Mouse (Mus musculus) G1E (cell line): ENCODE results near the gene Golt1a.

ENCODE experiments used
- CTCF ChIP-seq: IDR thresholded peaks from 2 replicates; pipeline ENCODE4 v1.5.1; 2012; ENCODE audit warnings: low read depth, low read length, inconsistent platforms, mixed read lengths
- POLR2AphosphoS5 ChIP-seq: IDR thresholded peaks from 2 replicates; pipeline ENCODE4 v1.6.1; 2012; ENCODE audit warnings: low read depth, low read length, inconsistent platforms; ENCODE audit not compliant: insufficient replicate concordance
- TAL1 ChIP-seq: conservative IDR thresholded peaks from 2 replicates; pipeline ENCODE4 v1.6.1; 2012; ENCODE audit warnings: low read depth, low read length, inconsistent platforms, mixed read lengths

- TF ChIP-seq TAL1, result no peak
- no peak for TF ChIP-seq CTCF
- no peak for TF ChIP-seq POLR2AphosphoS5
These were observed 39.3 kb upstream of the Golt1a start for GRCm38 (mm10) chr1:133270336-133270735.
